In the genomic region with DNA sequence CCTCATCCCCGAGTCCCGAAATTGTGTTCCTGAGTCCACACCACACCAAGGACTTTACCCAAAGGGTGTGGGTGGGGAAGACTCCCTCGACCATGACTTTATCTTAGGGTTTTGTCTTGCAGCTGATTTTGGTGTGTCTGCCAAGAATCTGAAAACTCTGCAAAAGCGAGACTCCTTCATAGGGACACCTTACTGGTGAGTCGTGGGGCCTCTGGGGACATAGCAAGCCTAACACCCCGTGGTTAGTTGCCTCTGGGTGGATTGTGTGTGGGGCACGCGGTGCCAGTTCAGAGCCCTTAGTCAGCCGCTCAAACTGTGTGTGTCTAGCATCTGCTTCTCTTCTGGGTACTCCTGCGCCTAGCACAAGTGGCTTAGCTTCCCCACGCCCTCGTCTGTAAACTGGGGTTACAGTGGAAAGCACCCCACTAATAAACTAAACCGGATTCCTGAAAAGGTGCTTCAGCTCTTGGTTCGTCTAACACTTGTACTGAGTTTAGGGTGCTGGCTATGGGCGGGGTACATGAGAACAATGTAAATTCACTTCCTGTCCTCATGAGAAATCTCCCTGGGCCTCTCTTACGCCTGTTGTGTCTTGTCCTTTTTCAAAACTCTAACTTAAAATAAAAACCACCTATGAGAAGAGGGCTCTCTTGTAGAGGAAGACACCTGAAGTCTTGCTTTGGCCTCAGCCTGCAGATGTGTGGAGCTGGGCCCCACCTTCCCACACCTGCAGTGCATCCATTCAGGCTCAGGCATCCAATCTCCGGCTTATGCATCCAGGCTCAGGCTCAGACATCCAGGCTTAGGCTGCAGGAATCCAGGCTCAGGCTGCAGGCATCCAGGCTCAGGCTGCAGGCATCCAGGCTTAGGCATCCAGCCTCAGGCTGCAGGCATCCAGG, we compare ENCODE assay signal across 9 mouse cellular contexts. TPM values are rescaled to one million over a fixed set of nuclear protein-coding genes. Genes with fewer than 3 reads are reported as not detected.
DNase-seq lines count a peak whose midpoint lies in the region; ATAC-seq lines count a peak whose summit lies in the region.
"Had no signal": no experiment of that assay in that cellular context is flagged by ENCODE, and none has a peak within 500 bp of the region (broad histone marks: within the 10 kb centered on the region; RNA-seq: fewer than 3 reads in every experiment).

No protein-coding gene starts in this region.

- 0 out of 2 replicates have a peak overlapping the region, but pooled peaks have one; percentile 2 for H3K27ac ChIP-seq in embryonic facial prominence, embryonic 13.5 days
- H3K27ac ChIP-seq in limb, embryonic 12.5 days = peak overlapping the region; percentile 79
- H3K27ac ChIP-seq: stomach, embryonic 15.5 days had no signal

- no peaks in the 10 kb centered on the region for H3K36me3 ChIP-seq in embryonic facial prominence, embryonic 13.5 days
- no peaks in the 10 kb centered on the region for H3K36me3 ChIP-seq in limb, embryonic 12.5 days
- H3K36me3 ChIP-seq: stomach, embryonic 15.5 days had no signal

- no peak overlapping the region for H3K4me2 ChIP-seq in embryonic facial prominence, embryonic 13.5 days
- no peak overlapping the region for H3K4me2 ChIP-seq in limb, embryonic 12.5 days
- H3K4me2 ChIP-seq: stomach, embryonic 15.5 days had no signal

- peaks cover 11% of the 10 kb centered on the region for H3K4me1 ChIP-seq in embryonic facial prominence, embryonic 13.5 days
- H3K4me1 ChIP-seq in limb, embryonic 12.5 days (replicated peaks) = peaks cover 16% of the 10 kb centered on the region

- 65% methylated on average over 17 of the region's 17 CpGs for WGBS in embryonic facial prominence, embryonic 13.5 days
- 72% methylated on average over 17 of the region's 17 CpGs for WGBS in limb, embryonic 12.5 days

- ATAC-seq in embryonic facial prominence, embryonic 13.5 days (ENCODE audit: insufficient number of reproducible peaks, insufficient read depth, low FRiP score, low TSS enrichment, low read depth) = no peak
- ATAC-seq in limb, embryonic 12.5 days (ENCODE audit: insufficient number of reproducible peaks, insufficient read depth, low FRiP score, low TSS enrichment, low read depth) = no peak; the same call in 1 of the 2 replicates

- no peaks in the 10 kb centered on the region for H3K27me3 ChIP-seq in embryonic facial prominence, embryonic 13.5 days
- no peaks in the 10 kb centered on the region for H3K27me3 ChIP-seq in limb, embryonic 12.5 days
- H3K27me3 ChIP-seq: stomach, embryonic 15.5 days had no signal

- DNase-seq in lung, postnatal 36 days = peak; percentile 24
- DNase-seq in lung, postnatal 14 days = no peak
- DNase-seq in thymus, postnatal 14 days = peak; percentile 34
- DNase-seq in cerebellum, adult 9-11 months = no peak
- no peak for DNase-seq in heart, postnatal 4 days
- no peak for DNase-seq in gastrocnemius, postnatal 10 days

- no peak overlapping the region for H3K4me3 ChIP-seq in embryonic facial prominence, embryonic 13.5 days
- H3K4me3 ChIP-seq in limb, embryonic 12.5 days (replicated peaks) = no peak overlapping the region
- H3K4me3 ChIP-seq: stomach, embryonic 15.5 days had no signal

- H3K9ac ChIP-seq in embryonic facial prominence, embryonic 13.5 days = peak overlapping the region; percentile 64
- H3K9ac ChIP-seq in limb, embryonic 12.5 days (replicated peaks) = peak overlapping the region; percentile 46; the same call in 1 of the 2 replicates
- H3K9ac ChIP-seq: stomach, embryonic 15.5 days had no signal

- no peaks in the 10 kb centered on the region for H3K9me3 ChIP-seq in embryonic facial prominence, embryonic 13.5 days
- H3K9me3 ChIP-seq in limb, embryonic 12.5 days = no peaks in the 10 kb centered on the region
- H3K9me3 ChIP-seq: stomach, embryonic 15.5 days had no signal

RNA-seq across cellular contexts. Expression of gene Stk10, which starts 54.3 kb away (rescaled TPM):
- 1.6 and 2.4 TPM in 2 replicates for polyA plus RNA-seq in embryonic facial prominence, embryonic 13.5 days (2015; fragmentation: Nextera tagmentation; extraction: Ambion mirVana)
- 2.4 and 2.6 TPM in 2 replicates for polyA plus RNA-seq in limb, embryonic 12.5 days (2016; fragmentation: Nextera tagmentation; extraction: Ambion mirVana)
- 10 to 100 TPM; 11.8 to 12.7 TPM for total RNA-seq in heart, postnatal 4 days (2021)
- 1 to 10 TPM; 5.3 to 8.5 TPM for total RNA-seq in gastrocnemius, postnatal 10 days (2021)

RNA-seq across cellular contexts. Expression of gene Fbxw11, which starts 55.1 kb away (rescaled TPM):
- polyA plus RNA-seq in embryonic facial prominence, embryonic 13.5 days (2015; fragmentation: Nextera tagmentation; extraction: Ambion mirVana) = 68.7 and 73.4 TPM in 2 replicates
- 91.0 and 97.5 TPM in 2 replicates for polyA plus RNA-seq in limb, embryonic 12.5 days (2016; fragmentation: Nextera tagmentation; extraction: Ambion mirVana)
- 10 to 100 TPM; 77.1 to 77.3 TPM for total RNA-seq in heart, postnatal 4 days (2021)
- 10 to 100 TPM; 51.7 to 56.8 TPM for total RNA-seq in gastrocnemius, postnatal 10 days (2021)

RNA-seq across cellular contexts. Expression of gene Efcab9, which starts 55.6 kb away (rescaled TPM):
- 0.40 TPM in 1 of 2 replicates, not detected in the other for polyA plus RNA-seq in embryonic facial prominence, embryonic 13.5 days (2015; fragmentation: Nextera tagmentation; extraction: Ambion mirVana)
- 0.36 and 0.59 TPM in 2 replicates for polyA plus RNA-seq in limb, embryonic 12.5 days (2016; fragmentation: Nextera tagmentation; extraction: Ambion mirVana)
- under 1 TPM in 1 of 2 experiments, not detected in 1; 0.47 TPM for total RNA-seq in heart, postnatal 4 days (2021)
- under 1 TPM in 1 of 2 experiments, not detected in 1; 0.66 TPM for total RNA-seq in gastrocnemius, postnatal 10 days (2021)

Comparison
In these comparisons a context has a peak if more than half of its experiments do, and no peak if none do; other contexts are left out.
1. DNase-seq: peak in lung, postnatal 36 days (single experiment) and thymus, postnatal 14 days (single experiment); none in lung, postnatal 14 days (single experiment), cerebellum, adult 9-11 months (single experiment), heart, postnatal 4 days (single experiment) and gastrocnemius, postnatal 10 days (single experiment).